Mouse (Mus musculus): ENCODE measurements around the gene Dennd1a. TPM values are rescaled to one million over a fixed set of nuclear protein-coding genes. Genes with fewer than 3 reads are reported as not detected.

Gene Dennd1a
- polyA plus RNA-seq, 1 experiment from 2014 or later: 3.8 TPM

GRCm38 (mm10) chr2:38184977-38185376 lies 102.2 kb downstream of the Dennd1a start:
- Histone ChIP-seq H3K36me3 (replicated peaks; ENCODE audit: insufficient read depth, low read length) (no peaks in the 10 kb centered on the region), H3K27ac (ENCODE audit: low read depth) (no peak overlapping the region), H3K27me3 (ENCODE audit: insufficient read depth, low read length) (no peaks in the 10 kb centered on the region), H3K4me2 (ENCODE audit: low read depth, low read length) (no peak overlapping the region), H3K9me3 (ENCODE audit: low read length) (no peaks in the 10 kb centered on the region), H3K9ac (replicated peaks) (no peak overlapping the region), H3K4me1 (ENCODE audit: insufficient read depth) (peaks cover 14% of the 10 kb centered on the region), H3K4me3 (ENCODE audit: low read depth, low read length) (no peak overlapping the region)
- ATAC-seq: 0 out of 2 replicates have a peak, but pooled peaks have one; percentile 43
- TF ChIP-seq EP300 (IDR thresholded peaks at IDR 0.05; ENCODE audit: low read depth): no peak
- TF ChIP-seq CTCF (IDR thresholded peaks at IDR 0.05; ENCODE audit: low read depth): no peak
- no peak for DNase-seq
- 74% methylated on average over 3 of the region's 3 CpGs for WGBS (ENCODE audit: insufficient replicate concordance)

GRCm38 (mm10) chr2:38183881-38184280 lies 103.3 kb downstream of the Dennd1a start:
- no peaks in the 10 kb centered on the region for H3K27me3 ChIP-seq (ENCODE audit: insufficient read depth, low read length)
- no peak for ATAC-seq
- H3K9ac ChIP-seq (replicated peaks): no peak overlapping the region
- DNase-seq: no peak
- no peaks in the 10 kb centered on the region for H3K36me3 ChIP-seq (replicated peaks; ENCODE audit: insufficient read depth, low read length)
- H3K27ac ChIP-seq (ENCODE audit: low read depth): no peak overlapping the region
- 53% methylated on average over 1 of the region's 1 CpGs for WGBS (ENCODE audit: insufficient replicate concordance)
- H3K4me3 ChIP-seq (ENCODE audit: low read depth, low read length): no peak overlapping the region
- H3K9me3 ChIP-seq (ENCODE audit: low read length): no peaks in the 10 kb centered on the region
- peaks cover 12% of the 10 kb centered on the region for H3K4me1 ChIP-seq (ENCODE audit: insufficient read depth)
- no peak overlapping the region for H3K4me2 ChIP-seq (ENCODE audit: low read depth, low read length)
- TF ChIP-seq EP300 (IDR thresholded peaks at IDR 0.05; ENCODE audit: low read depth) (no peak), CTCF (IDR thresholded peaks at IDR 0.05; ENCODE audit: low read depth) (no peak)

DNA sequence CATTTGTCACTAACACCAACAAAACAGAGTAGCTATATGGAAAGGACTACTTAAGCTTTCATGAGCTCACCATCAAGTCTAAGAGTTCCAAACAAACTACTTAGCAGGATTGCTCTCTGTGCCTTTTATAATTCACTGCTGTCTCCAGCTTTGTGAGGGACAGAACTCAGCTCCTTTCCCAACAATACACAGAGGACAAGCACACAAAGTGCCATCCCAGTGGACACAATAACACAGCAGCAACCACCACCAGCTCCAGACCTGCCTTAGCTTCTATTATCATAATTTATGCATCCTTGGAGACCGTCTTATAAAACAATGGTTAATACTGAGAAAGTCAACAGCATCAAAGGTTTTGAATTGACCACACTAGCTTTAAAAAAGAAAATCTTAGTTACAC lies 104.9 kb downstream of the Dennd1a start:
- H3K27me3 ChIP-seq (ENCODE audit: insufficient read depth, low read length): no peaks in the 10 kb centered on the region
- TF ChIP-seq EP300 (IDR thresholded peaks at IDR 0.05; ENCODE audit: low read depth) (no peak), CTCF (IDR thresholded peaks at IDR 0.05; ENCODE audit: low read depth) (no peak)
- H3K36me3 ChIP-seq (replicated peaks; ENCODE audit: insufficient read depth, low read length): no peaks in the 10 kb centered on the region
- H3K9ac ChIP-seq (replicated peaks): no peak overlapping the region
- no peak overlapping the region for H3K27ac ChIP-seq (ENCODE audit: low read depth)
- H3K4me2 ChIP-seq (ENCODE audit: low read depth, low read length): no peak overlapping the region
- ATAC-seq: no peak
- H3K4me1 ChIP-seq (ENCODE audit: insufficient read depth): peaks cover 6% of the 10 kb centered on the region; the same call in 1 of the 2 replicates
- no peak overlapping the region for H3K4me3 ChIP-seq (ENCODE audit: low read depth, low read length)
- H3K9me3 ChIP-seq (ENCODE audit: low read length): no peaks in the 10 kb centered on the region
- WGBS (ENCODE audit: insufficient replicate concordance): 85% methylated on average over 1 of the region's 1 CpGs
- DNase-seq: no peak

DNA sequence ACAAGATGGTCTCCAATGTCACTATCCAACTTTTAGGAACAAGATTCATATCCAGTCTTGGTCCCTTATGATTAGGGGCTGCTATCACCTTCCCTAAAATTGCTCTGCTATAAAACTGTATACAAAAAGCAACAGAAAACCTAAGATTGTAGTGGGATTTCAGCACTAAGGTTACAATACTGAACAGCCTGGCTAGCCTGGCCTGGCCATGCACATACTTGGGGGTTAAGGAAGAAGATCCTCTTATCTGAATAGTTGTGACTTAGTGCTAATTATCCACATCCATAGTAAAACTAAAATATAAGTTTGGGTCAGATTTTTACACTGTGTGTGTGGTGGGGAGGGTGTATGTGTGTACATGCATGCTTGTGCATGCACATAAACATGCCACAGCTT lies 109.6 kb downstream of the Dennd1a start:
- no peak for ATAC-seq
- Histone ChIP-seq H3K36me3 (replicated peaks; ENCODE audit: insufficient read depth, low read length) (no peaks in the 10 kb centered on the region), H3K9ac (replicated peaks) (no peak overlapping the region), H3K27me3 (ENCODE audit: insufficient read depth, low read length) (no peaks in the 10 kb centered on the region), H3K9me3 (ENCODE audit: low read length) (no peaks in the 10 kb centered on the region), H3K4me2 (ENCODE audit: low read depth, low read length) (no peak overlapping the region), H3K27ac (ENCODE audit: low read depth) (no peak overlapping the region), H3K4me3 (ENCODE audit: low read depth, low read length) (no peak overlapping the region), H3K4me1 (ENCODE audit: insufficient read depth) (no peaks in the 10 kb centered on the region; the same call in 1 of the 2 replicates)
- TF ChIP-seq CTCF (IDR thresholded peaks at IDR 0.05; ENCODE audit: low read depth): no peak
- no peak for TF ChIP-seq EP300 (IDR thresholded peaks at IDR 0.05; ENCODE audit: low read depth)
- DNase-seq: no peak

DNA sequence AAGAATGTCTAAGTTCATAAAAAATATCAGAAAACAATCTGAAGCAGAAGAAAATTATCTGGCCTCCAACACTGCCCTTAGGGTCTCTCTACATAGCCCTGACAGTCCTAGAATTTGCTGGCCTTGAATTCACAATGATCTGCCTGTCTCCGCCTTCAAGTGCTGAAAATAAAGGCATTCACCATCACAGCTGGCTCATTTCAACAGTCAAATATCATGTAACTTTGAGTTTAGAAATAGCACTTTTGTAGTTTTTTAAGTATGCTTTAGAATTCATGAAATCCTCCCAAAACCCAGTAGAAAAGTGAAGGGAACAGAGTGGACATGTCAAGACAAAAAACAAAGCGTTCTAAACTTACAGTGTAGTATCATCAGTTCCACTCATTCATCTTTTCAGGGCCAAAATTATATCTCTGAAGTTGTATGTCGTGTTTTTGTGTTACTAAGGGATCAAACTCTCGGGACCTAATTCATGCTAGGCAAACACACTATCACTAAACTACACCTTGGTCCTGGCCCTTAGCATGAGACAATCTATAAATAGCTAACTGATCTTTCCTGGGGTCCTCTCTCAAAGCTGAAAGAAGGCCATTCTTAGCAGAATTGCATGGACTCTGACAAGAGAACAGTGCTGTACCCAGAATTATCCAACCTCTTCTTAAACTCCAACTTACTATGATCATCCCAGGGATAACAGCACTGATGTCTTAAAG lies 110.2 kb downstream of the Dennd1a start:
- Histone ChIP-seq H3K27ac (ENCODE audit: low read depth) (no peak overlapping the region), H3K27me3 (ENCODE audit: insufficient read depth, low read length) (no peaks in the 10 kb centered on the region), H3K9me3 (ENCODE audit: low read length) (no peaks in the 10 kb centered on the region), H3K4me1 (ENCODE audit: insufficient read depth) (no peaks in the 10 kb centered on the region; the same call in 1 of the 2 replicates), H3K4me3 (ENCODE audit: low read depth, low read length) (no peak overlapping the region), H3K9ac (replicated peaks) (no peak overlapping the region), H3K36me3 (replicated peaks; ENCODE audit: insufficient read depth, low read length) (no peaks in the 10 kb centered on the region), H3K4me2 (ENCODE audit: low read depth, low read length) (no peak overlapping the region)
- TF ChIP-seq EP300 (IDR thresholded peaks at IDR 0.05; ENCODE audit: low read depth): peak; percentile 4; the same call in 1 of the 2 replicates
- TF ChIP-seq CTCF (IDR thresholded peaks at IDR 0.05; ENCODE audit: low read depth): no peak
- DNase-seq: no peak
- no peak for ATAC-seq
- WGBS (ENCODE audit: insufficient replicate concordance): 69% methylated on average over 4 of the region's 4 CpGs

DNA sequence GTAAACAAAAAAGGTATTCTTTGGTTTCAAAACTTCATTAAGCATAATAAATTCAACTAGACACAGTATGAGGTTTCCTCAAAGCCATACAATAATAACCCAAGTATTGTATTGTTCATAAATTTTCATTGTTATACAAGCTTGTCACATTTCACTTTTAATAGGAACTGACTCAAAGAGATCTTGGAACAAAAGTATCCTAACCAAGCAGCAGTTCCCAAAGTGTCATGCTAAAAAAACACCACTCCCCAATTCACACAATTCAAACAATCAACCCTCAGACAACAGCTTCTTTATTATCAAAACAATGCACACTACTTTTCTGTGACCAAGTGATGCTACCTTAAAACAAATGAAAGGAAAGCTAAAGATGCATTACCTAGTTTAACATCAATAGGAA lies 111.9 kb downstream of the Dennd1a start:
- H3K36me3 ChIP-seq (replicated peaks; ENCODE audit: insufficient read depth, low read length): no peaks in the 10 kb centered on the region
- TF ChIP-seq CTCF (IDR thresholded peaks at IDR 0.05; ENCODE audit: low read depth) (no peak), EP300 (IDR thresholded peaks at IDR 0.05; ENCODE audit: low read depth) (no peak)
- ATAC-seq (no peak), DNase-seq (no peak)
- H3K4me3 ChIP-seq (ENCODE audit: low read depth, low read length): no peak overlapping the region
- no peak overlapping the region for H3K9ac ChIP-seq (replicated peaks)
- H3K4me2 ChIP-seq (ENCODE audit: low read depth, low read length): no peak overlapping the region
- H3K27me3 ChIP-seq (ENCODE audit: insufficient read depth, low read length): no peaks in the 10 kb centered on the region
- no peak overlapping the region for H3K27ac ChIP-seq (ENCODE audit: low read depth)
- no peaks in the 10 kb centered on the region for H3K9me3 ChIP-seq (ENCODE audit: low read length)
- no peaks in the 10 kb centered on the region; the same call in 1 of the 2 replicates for H3K4me1 ChIP-seq (ENCODE audit: insufficient read depth)

All from liver, postnatal 0 days (tissue).